Mouse (Mus musculus): ENCODE measurements around the gene Sec14l2.
"Not testable (repeated sequence)": the region's sequence is repeated elsewhere in the genome, so short reads cannot be mapped to it uniquely, and the experiment has no call there.

Sec14l2 gene

GRCm38 (mm10) chr11:4134400-4134799, 11.2 kb upstream of the Sec14l2 start:
- DNase-seq (ENCODE audit: low read depth in 2 of 2, low spot score in 2 of 2), result no peak

GRCm38 (mm10) chr11:4133450-4133849, 10.2 kb upstream of the Sec14l2 start:
- DNase-seq (ENCODE audit: low read depth in 2 of 2, low spot score in 2 of 2), result peak; percentile 17 to 38

GRCm38 (mm10) chr11:4128461-4128860, 5.2 kb upstream of the Sec14l2 start:
- not testable (repeated sequence) for DNase-seq (ENCODE audit: low read depth in 2 of 2, low spot score in 2 of 2)

- DNase-seq (ENCODE audit: low read depth in 2 of 2, low spot score in 2 of 2), result no peak
These were observed 3.8 kb upstream of the Sec14l2 start for GRCm38 (mm10) chr11:4127059-4127458.

- peak; percentile 32 to 41 for DNase-seq (ENCODE audit: low read depth in 2 of 2, low spot score in 2 of 2)
These were observed 707 bp upstream of the Sec14l2 start for GRCm38 (mm10) chr11:4123922-4124321.

GRCm38 (mm10) chr11:4122226-4122625, 989 bp downstream of the Sec14l2 start:
- no peak for DNase-seq (ENCODE audit: low read depth in 2 of 2, low spot score in 2 of 2)

GRCm38 (mm10) chr11:4121691-4122090, 1.5 kb downstream of the Sec14l2 start:
- no peak for DNase-seq (ENCODE audit: low read depth in 2 of 2, low spot score in 2 of 2)

GRCm38 (mm10) chr11:4119635-4120034, 3.6 kb downstream of the Sec14l2 start:
- DNase-seq (ENCODE audit: low read depth in 2 of 2, low spot score in 2 of 2), result no peak

GRCm38 (mm10) chr11:4118081-4118921, 4.9 kb downstream of the Sec14l2 start:
- DNase-seq (ENCODE audit: low read depth in 2 of 2, low spot score in 2 of 2), result peak in 1 of 2 experiments; percentile 15

GRCm38 (mm10) chr11:4117372-4118071, 5.7 kb downstream of the Sec14l2 start:
- no peak for DNase-seq (ENCODE audit: low read depth in 2 of 2, low spot score in 2 of 2)

GRCm38 (mm10) chr11:4116458-4117141, 6.6 kb downstream of the Sec14l2 start:
- DNase-seq (ENCODE audit: low read depth in 2 of 2, low spot score in 2 of 2), result no peak

GRCm38 (mm10) chr11:4115407-4115806, 7.8 kb downstream of the Sec14l2 start:
- no peak for DNase-seq (ENCODE audit: low read depth in 2 of 2, low spot score in 2 of 2)

- DNase-seq (ENCODE audit: low read depth in 2 of 2, low spot score in 2 of 2), result not testable (repeated sequence)
These were observed 8.7 kb downstream of the Sec14l2 start for GRCm38 (mm10) chr11:4114541-4114940.

GRCm38 (mm10) chr11:4113970-4114369, 9.2 kb downstream of the Sec14l2 start:
- DNase-seq (ENCODE audit: low read depth in 2 of 2, low spot score in 2 of 2), result no peak

- no peak for DNase-seq (ENCODE audit: low read depth in 2 of 2, low spot score in 2 of 2)
These were observed 9.7 kb downstream of the Sec14l2 start for GRCm38 (mm10) chr11:4113496-4113895.

GRCm38 (mm10) chr11:4112861-4113260, 10.4 kb downstream of the Sec14l2 start:
- no peak for DNase-seq (ENCODE audit: low read depth in 2 of 2, low spot score in 2 of 2)

GRCm38 (mm10) chr11:4112033-4112432, 11.2 kb downstream of the Sec14l2 start:
- no peak for DNase-seq (ENCODE audit: low read depth in 2 of 2, low spot score in 2 of 2)

- DNase-seq (ENCODE audit: low read depth in 2 of 2, low spot score in 2 of 2), result no peak
These were observed 14.5 kb downstream of the Sec14l2 start for GRCm38 (mm10) chr11:4108691-4109090.

GRCm38 (mm10) chr11:4107901-4108300, 15.3 kb downstream of the Sec14l2 start:
- DNase-seq (ENCODE audit: low read depth in 2 of 2, low spot score in 2 of 2), result not testable (repeated sequence)

- DNase-seq (ENCODE audit: low read depth in 2 of 2, low spot score in 2 of 2), result no peak
These were observed 17.8 kb downstream of the Sec14l2 start for GRCm38 (mm10) chr11:4105444-4105843.

- DNase-seq (ENCODE audit: low read depth in 2 of 2, low spot score in 2 of 2), result no peak
These were observed 18.2 kb downstream of the Sec14l2 start for GRCm38 (mm10) chr11:4104989-4105388.

- DNase-seq (ENCODE audit: low read depth in 2 of 2, low spot score in 2 of 2), result no peak
These were observed 19.7 kb downstream of the Sec14l2 start for GRCm38 (mm10) chr11:4103522-4103921.
